Mouse (Mus musculus) kidney, postnatal 0 days (tissue): ENCODE results near the gene Ppat. TPM values are rescaled to one million over a fixed set of nuclear protein-coding genes. Genes with fewer than 3 reads are reported as not detected.

Source experiments
- ATAC-seq: fragments of 200-750 bp; cut with Nextera tagmentation; replicated peaks from 2 replicates; pipeline ENCODE4 v1.8.0; 2017; ENCODE audit warnings: low read depth, moderate number of reproducible peaks, moderate TSS enrichment, moderate library complexity; ENCODE audit not compliant: low FRiP score
- DNase-seq: peaks from one replicate; pipeline ENCODE4 v3.0.0-alpha.2; 2016; ENCODE audit warnings: low spot score
- H3K27ac ChIP-seq: fragments of 300-500 bp; sonication (generic); 2 replicates; pipeline ENCODE4 v1.5.1; 2014; ENCODE audit warnings: mild to moderate bottlenecking
- H3K27me3 ChIP-seq: fragments of 300-500 bp; sonication (generic); 2 replicates; pipeline ENCODE4 v1.6.1; 2014; ENCODE audit warnings: low read length, mixed read lengths; ENCODE audit not compliant: insufficient read depth
- H3K36me3 ChIP-seq: fragments of 300-500 bp; sonication (generic); 2 replicates; pipeline ENCODE4 v1.6.1; 2014; ENCODE audit warnings: low read length, mixed read lengths; ENCODE audit not compliant: insufficient read depth
- H3K4me1 ChIP-seq: fragments of 300-500 bp; sonication (generic); replicated peaks from 2 replicates; pipeline ENCODE4 v1.6.1; 2014; ENCODE audit warnings: antibody characterized with exemption, low read length, mixed read lengths; ENCODE audit not compliant: insufficient read depth
- H3K4me2 ChIP-seq: fragments of 300-500 bp; sonication (generic); 2 replicates; pipeline ENCODE4 v1.6.1; 2014; ENCODE audit warnings: mild to moderate bottlenecking, low read length, moderate library complexity, mixed read lengths
- H3K4me3 ChIP-seq: fragments of 300-500 bp; sonication (generic); replicated peaks from 2 replicates; pipeline ENCODE4 v1.5.1; 2014; ENCODE audit warnings: low read depth, low read length
- H3K9ac ChIP-seq: fragments of 300-500 bp; sonication (generic); 2 replicates; pipeline ENCODE4 v1.6.1; 2014; ENCODE audit warnings: low read depth, low read length
- H3K9me3 ChIP-seq: fragments of 300-500 bp; sonication (generic); replicated peaks from 2 replicates; pipeline ENCODE4 v1.6.1; 2016; ENCODE audit warnings: low read length, inconsistent platforms, mixed read lengths
- CTCF ChIP-seq: IDR thresholded peaks from 2 replicates; pipeline ENCODE4 v1.5.1; 2016; ENCODE audit warnings: antibody characterized with exemption, low read depth, mild to moderate bottlenecking, moderate library complexity
- WGBS: fragments of 180-500 bp; shearing (Covaris S2); extraction: QIAGEN DNeasy Blood & Tissue Kit; methylation state at CpG from one replicate; pipeline ENCODE4 v1.1.7; 2014; 5-methylcytosine and 5-hydroxymethylcytosine counted together
- polyA plus RNA-seq: library from polyadenylated mRNA; unstranded; fragments of >200 nt; fragmentation: Nextera tagmentation; extraction: Ambion mirVana; gene quantifications from 2 replicates; pipeline ENCODE4 v1.2.1, GENCODE M21; 2015

Ppat gene
- 35.9 and 37.6 TPM in 2 replicates for polyA plus RNA-seq

DNA sequence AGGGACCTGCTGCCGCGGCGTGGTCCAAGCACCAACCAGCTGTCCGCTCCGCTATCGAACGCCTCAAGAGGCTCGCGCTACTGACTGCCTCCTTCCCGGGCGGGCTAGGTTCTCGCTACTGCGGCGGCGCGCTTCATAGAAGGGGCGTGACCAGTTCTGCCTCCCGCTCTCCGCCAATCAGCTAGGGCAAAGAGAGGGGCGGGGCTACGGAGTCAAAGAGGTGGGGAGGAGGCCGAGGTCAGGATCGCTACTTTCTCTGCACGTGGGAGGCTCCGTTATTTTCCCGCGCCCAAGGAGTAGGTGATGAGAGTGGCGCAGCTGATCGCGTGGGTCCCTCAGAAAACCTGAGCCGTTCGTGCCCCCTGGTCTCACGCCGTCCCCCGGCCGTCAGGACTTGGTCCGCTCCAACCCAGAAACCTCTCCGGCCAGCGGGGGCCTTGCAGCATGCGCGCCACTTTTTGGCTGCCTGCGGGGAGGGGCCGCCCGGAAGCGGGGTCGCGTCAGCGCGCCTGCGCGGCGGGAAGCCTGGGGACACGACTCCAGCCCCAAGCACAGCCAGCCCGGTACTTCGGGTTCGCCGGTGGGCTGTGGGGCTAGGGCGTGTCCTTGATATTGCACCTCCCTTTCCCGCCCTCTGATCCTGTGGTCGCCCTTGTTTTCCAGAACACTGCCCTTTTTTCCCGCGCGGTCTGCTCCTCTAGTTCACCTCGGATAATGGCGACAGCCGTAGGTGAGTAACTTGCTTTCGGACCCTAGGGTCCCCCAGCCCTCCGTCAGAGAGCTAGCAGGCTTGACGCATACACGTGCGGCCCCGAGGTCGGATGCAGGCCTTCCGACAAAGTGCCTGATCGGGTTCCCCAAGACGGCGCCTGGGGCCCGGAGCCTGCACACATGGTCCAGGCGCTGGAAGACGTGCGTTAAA is at the start of gene Ppat, which contains the start of gene Paics:
Gene Ppat (minus strand): TSS at position 473 of the 922 bp plus-strand sequence.
Gene Paics (plus strand): TSS at position 202 of the 922 bp plus-strand sequence.
- 0 out of 2 replicates have a peak, but pooled peaks cover 6% of the 10 kb centered on the region for H3K36me3 ChIP-seq
- H3K27ac ChIP-seq, result peak within 1 kb of the TSS; percentile 90
- TF ChIP-seq CTCF, result peak; percentile 34
- peak; percentile 100 for DNase-seq
- no peaks in the 10 kb centered on the region for H3K27me3 ChIP-seq
- no peaks in the 10 kb centered on the region for H3K9me3 ChIP-seq
- ATAC-seq, result peak; percentile 97
- WGBS, result under 1% methylated on average over 75 of the region's 81 CpGs
- H3K4me1 ChIP-seq, result peaks cover 7% of the 10 kb centered on the region; the same call in 1 of the 2 replicates
- H3K4me3 ChIP-seq, result peak within 1 kb of the TSS; percentile 68
- H3K4me2 ChIP-seq, result peak within 1 kb of the TSS; percentile 92
- H3K9ac ChIP-seq, result peak within 1 kb of the TSS; percentile 72

DNA sequence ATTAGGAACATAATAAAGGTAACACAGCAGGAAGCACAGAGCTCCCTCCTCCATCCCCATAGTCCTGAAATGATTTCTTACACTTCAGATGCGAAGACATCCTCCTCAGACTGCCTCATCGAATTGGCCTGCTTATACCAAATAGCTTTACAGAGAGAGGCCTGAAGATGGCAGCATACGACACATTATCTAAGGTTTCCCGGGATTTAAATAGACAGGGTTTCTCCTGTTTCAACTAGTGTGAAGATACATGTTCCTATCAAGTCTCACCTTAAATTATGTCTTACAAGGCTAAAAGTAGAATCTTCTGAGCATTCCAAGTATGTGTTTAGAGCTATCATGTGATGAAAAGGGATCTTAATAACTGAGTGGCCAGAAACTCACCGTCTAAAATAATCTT is 47.0 kb upstream of the Ppat start:
- peak; percentile 84 for DNase-seq
- Histone ChIP-seq H3K36me3 (peaks cover 50% of the 10 kb centered on the region), H3K27ac (no peak overlapping the region), H3K9me3 (no peaks in the 10 kb centered on the region), H3K4me3 (no peak overlapping the region), H3K4me1 (no peaks in the 10 kb centered on the region), H3K27me3 (no peaks in the 10 kb centered on the region), H3K9ac (no peak overlapping the region), H3K4me2 (no peak overlapping the region)
- TF ChIP-seq CTCF, result peak; percentile 79
- no peak for ATAC-seq
- WGBS, result 36% methylated on average over 5 of the region's 5 CpGs

DNA sequence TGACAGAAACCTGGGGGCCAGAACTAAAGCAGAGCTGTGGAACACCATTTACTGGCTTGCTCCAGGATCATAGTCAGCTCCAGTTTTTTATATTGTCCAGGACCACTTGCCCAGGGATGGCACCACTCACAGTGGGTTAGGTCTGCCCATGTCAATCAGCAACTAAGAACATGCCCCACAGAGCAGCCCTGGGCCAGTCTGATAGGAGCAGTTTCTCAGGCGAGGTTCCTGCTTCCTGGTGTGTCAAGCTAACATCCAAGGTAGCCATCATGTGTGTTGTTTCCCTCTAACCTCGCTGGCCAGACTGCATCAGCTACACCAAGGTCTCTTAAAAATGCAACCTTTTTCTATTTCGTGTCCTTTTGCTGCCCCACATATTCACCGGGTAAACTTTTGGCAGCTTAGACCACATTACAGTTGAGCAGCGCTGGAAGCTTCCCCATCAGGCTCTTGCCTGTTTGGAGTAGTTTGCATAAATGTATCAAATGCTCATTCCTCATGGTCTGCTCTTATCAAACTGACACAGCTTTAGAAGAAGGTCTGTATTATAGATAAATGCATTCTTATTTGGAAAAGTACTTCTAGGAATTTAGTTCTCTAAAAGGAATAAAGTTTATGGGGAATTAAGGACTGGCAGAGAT is 41.9 kb upstream of the Ppat start:
- no peak for TF ChIP-seq CTCF

DNA sequence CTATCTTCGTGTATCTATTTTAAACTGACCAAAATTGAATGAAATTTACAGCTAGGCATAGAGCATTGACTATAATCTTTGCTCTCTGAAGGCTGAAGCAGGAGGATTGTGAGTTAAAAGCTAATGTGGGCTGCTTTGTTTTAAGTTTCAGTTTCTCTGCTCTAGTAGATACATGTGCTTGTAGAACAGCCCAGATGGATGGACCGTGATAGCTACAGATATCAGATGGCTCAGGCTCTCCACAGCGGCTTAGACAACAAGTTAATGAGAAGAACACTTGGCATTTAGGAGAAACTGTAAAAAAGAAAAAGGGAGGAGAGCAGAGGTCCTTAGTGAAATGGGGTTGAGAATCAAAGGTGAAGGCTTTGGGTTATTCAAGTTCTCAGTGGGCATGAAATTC is 39.4 kb upstream of the Ppat start:
- ATAC-seq, result no peak
- Histone ChIP-seq H3K4me2 (no peak overlapping the region), H3K9me3 (no peaks in the 10 kb centered on the region), H3K27me3 (no peaks in the 10 kb centered on the region), H3K4me3 (no peak overlapping the region), H3K9ac (no peak overlapping the region), H3K27ac (no peak overlapping the region), H3K4me1 (no peaks in the 10 kb centered on the region), H3K36me3 (peaks cover 59% of the 10 kb centered on the region)
- 73% methylated on average over 3 of the region's 3 CpGs for WGBS
- no peak for TF ChIP-seq CTCF
- no peak for DNase-seq

More for the DNA sequence above, 41.9 kb upstream of the Ppat start:
- 93% methylated on average over 5 of the region's 5 CpGs for WGBS
- H3K4me1 ChIP-seq, result no peaks in the 10 kb centered on the region
- no peaks in the 10 kb centered on the region for H3K27me3 ChIP-seq
- H3K27ac ChIP-seq, result no peak overlapping the region
- peaks cover 67% of the 10 kb centered on the region for H3K36me3 ChIP-seq
- no peak overlapping the region for H3K4me3 ChIP-seq
- no peak overlapping the region for H3K9ac ChIP-seq
- H3K4me2 ChIP-seq, result no peak overlapping the region
- ATAC-seq, result no peak
- no peaks in the 10 kb centered on the region for H3K9me3 ChIP-seq
- no peak for DNase-seq

DNA sequence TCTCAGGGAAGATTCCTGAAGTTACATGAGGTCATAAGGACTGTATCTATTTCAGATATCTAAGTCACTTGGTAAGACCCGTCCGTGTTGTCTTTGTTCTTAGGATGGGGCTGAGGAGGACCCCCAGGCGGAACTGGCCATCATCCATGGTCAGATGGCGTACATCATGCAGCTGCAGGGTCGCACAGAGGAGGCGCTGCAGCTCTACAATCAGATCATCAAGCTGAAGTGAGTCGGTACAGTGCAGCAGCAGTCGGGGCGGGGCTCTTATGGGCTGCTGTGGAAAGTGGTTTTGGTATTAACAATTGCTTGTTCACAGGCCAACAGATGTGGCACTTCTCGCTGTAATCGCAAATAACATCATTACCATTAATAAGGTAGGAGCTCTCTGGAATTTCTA is 32.6 kb upstream of the Ppat start:
- Histone ChIP-seq H3K36me3 (peaks cover 67% of the 10 kb centered on the region), H3K27me3 (no peaks in the 10 kb centered on the region), H3K4me3 (no peak overlapping the region), H3K4me2 (no peak overlapping the region), H3K27ac (no peak overlapping the region), H3K4me1 (no peaks in the 10 kb centered on the region), H3K9ac (no peak overlapping the region), H3K9me3 (no peaks in the 10 kb centered on the region)
- WGBS, result 92% methylated on average over 11 of the region's 11 CpGs
- no peak for TF ChIP-seq CTCF
- DNase-seq, result no peak
- ATAC-seq, result no peak

DNA sequence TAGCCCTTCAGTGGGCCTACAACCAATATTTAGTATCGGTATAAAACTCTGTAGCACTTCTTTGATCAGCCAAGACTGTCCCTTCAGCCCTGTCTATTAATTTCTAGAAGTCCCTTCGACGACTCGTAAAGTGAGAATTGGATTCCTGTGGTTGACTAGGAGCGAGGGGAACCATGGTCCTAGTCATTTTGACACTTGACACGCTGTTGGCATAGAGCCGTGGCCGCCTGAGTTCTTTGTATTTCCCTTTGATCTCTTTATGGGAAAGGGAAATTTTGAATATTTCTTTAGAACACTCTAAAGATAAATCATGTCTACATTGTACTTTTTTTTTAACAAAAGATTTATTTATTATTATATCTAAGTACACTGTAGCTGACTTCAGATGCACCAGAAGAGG is 24.4 kb upstream of the Ppat start:
- Histone ChIP-seq H3K4me3 (peak overlapping the region; percentile 87), H3K4me1 (peaks cover 13% of the 10 kb centered on the region; the same call in 1 of the 2 replicates), H3K27me3 (no peaks in the 10 kb centered on the region), H3K4me2 (peak overlapping the region; percentile 88), H3K36me3 (peaks cover 17% of the 10 kb centered on the region), H3K9me3 (no peaks in the 10 kb centered on the region), H3K27ac (no peak overlapping the region), H3K9ac (peak overlapping the region; percentile 86; the same call in 1 of the 2 replicates)
- ATAC-seq (no peak), DNase-seq (peak; percentile 11)
- WGBS, result 67% methylated on average over 8 of the region's 8 CpGs
- no peak for TF ChIP-seq CTCF
